Mouse (Mus musculus) urinary bladder, postnatal 14 days (tissue): ENCODE data around the gene Afg1l.

Source experiments
- DNase-seq: peaks from one replicate; pipeline ENCODE4 v3.0.0; 2021; ENCODE audit warnings: low spot score

The Afg1l gene

GRCm38 (mm10) chr10:42478341-42478720 lies at the start of gene Afg1l:
TSS of gene Afg1l (minus strand) at chr10:42478565.
- peak; percentile 96 for DNase-seq

GRCm38 (mm10) chr10:42525682-42526081 lies 47.3 kb upstream of the Afg1l start:
- no peak for DNase-seq

- no peak for DNase-seq
Measured at GRCm38 (mm10) chr10:42523556-42524162, 45.3 kb upstream of the Afg1l start.

- no peak for DNase-seq
Measured at GRCm38 (mm10) chr10:42522912-42523311, 44.5 kb upstream of the Afg1l start.

- DNase-seq, result no peak
Measured at GRCm38 (mm10) chr10:42521315-42521981, 43.1 kb upstream of the Afg1l start.

GRCm38 (mm10) chr10:42518363-42518762 lies 40.0 kb upstream of the Afg1l start:
- DNase-seq, result no peak

- no peak for DNase-seq
Measured at GRCm38 (mm10) chr10:42514125-42514524, 35.8 kb upstream of the Afg1l start.

- DNase-seq, result no peak
Measured at GRCm38 (mm10) chr10:42511184-42512135, 33.1 kb upstream of the Afg1l start.

GRCm38 (mm10) chr10:42510141-42510540 lies 31.8 kb upstream of the Afg1l start:
- DNase-seq, result no peak

- no peak for DNase-seq
Measured at GRCm38 (mm10) chr10:42504096-42504710, 25.8 kb upstream of the Afg1l start.

- peak; percentile 61 for DNase-seq
Measured at GRCm38 (mm10) chr10:42502349-42503111, 24.2 kb upstream of the Afg1l start.

- peak; percentile 97 for DNase-seq
Measured at GRCm38 (mm10) chr10:42501775-42502348, 23.5 kb upstream of the Afg1l start, which contains the start of gene Snx3. TSS of gene Snx3 (plus strand) at chr10:42502030.

- no peak for DNase-seq
Measured at GRCm38 (mm10) chr10:42501161-42501560, 22.8 kb upstream of the Afg1l start.

GRCm38 (mm10) chr10:42500611-42501010 lies 22.2 kb upstream of the Afg1l start:
- DNase-seq, result no peak

GRCm38 (mm10) chr10:42493000-42493399 lies 14.6 kb upstream of the Afg1l start:
- no peak for DNase-seq

- no peak for DNase-seq
Measured at GRCm38 (mm10) chr10:42492027-42492771, 13.8 kb upstream of the Afg1l start.

- no peak for DNase-seq
Measured at GRCm38 (mm10) chr10:42491158-42491557, 12.8 kb upstream of the Afg1l start.

- no peak for DNase-seq
Measured at GRCm38 (mm10) chr10:42488606-42489296, 10.4 kb upstream of the Afg1l start.

GRCm38 (mm10) chr10:42480719-42481118 lies 2.4 kb upstream of the Afg1l start:
- no peak for DNase-seq
